Mouse (Mus musculus) heart, embryonic 16.5 days (tissue): ENCODE data around the gene Ccdc17. TPM values are rescaled to one million over a fixed set of nuclear protein-coding genes. Genes with fewer than 3 reads are reported as not detected.
A peak's percentile ranks its signal among the peaks of the same experiment; 100 is the strongest.

Experiments used
- ATAC-seq: fragments of 200-750 bp; cut with Nextera tagmentation; replicated peaks from 2 replicates; pipeline ENCODE4 v1.8.0; 2017; ENCODE audit warnings: moderate number of reproducible peaks; ENCODE audit not compliant: insufficient read depth, low FRiP score; ENCODE audit errors: extremely low read depth
- H3K27ac ChIP-seq: fragments of 300-500 bp; sonication (generic); 2 replicates; pipeline ENCODE4 v1.5.1; 2014; ENCODE audit warnings: mild to moderate bottlenecking, low read length, control low read depth, moderate library complexity
- H3K27me3 ChIP-seq: fragments of 300-500 bp; sonication (generic); 2 replicates; pipeline ENCODE4 v1.6.1; 2014; ENCODE audit warnings: low read length, mixed read lengths; ENCODE audit not compliant: control insufficient read depth, insufficient read depth
- H3K36me3 ChIP-seq: fragments of 300-500 bp; sonication (generic); 2 replicates; pipeline ENCODE4 v1.6.1; 2014; ENCODE audit not compliant: control insufficient read depth, insufficient read depth
- H3K4me1 ChIP-seq: fragments of 300-500 bp; sonication (generic); 2 replicates; pipeline ENCODE4 v1.6.1; 2014; ENCODE audit warnings: low read length, mixed read lengths; ENCODE audit not compliant: control insufficient read depth, insufficient read depth
- H3K4me2 ChIP-seq: fragments of 300-500 bp; sonication (generic); 2 replicates; pipeline ENCODE4 v1.6.1; 2014; ENCODE audit warnings: low read depth, mild to moderate bottlenecking, control low read depth, low read length
- H3K4me3 ChIP-seq: fragments of 300-500 bp; sonication (generic); 2 replicates; pipeline ENCODE4 v1.5.1; 2014; ENCODE audit warnings: mild to moderate bottlenecking, control low read depth, low read length
- H3K9ac ChIP-seq: fragments of 300-500 bp; sonication (generic); 2 replicates; pipeline ENCODE4 v1.6.1; 2014; ENCODE audit warnings: low read length, control low read depth
- H3K9me3 ChIP-seq: fragments of 300-500 bp; sonication (generic); replicated peaks from 2 replicates; pipeline ENCODE4 v1.6.1; 2016; ENCODE audit warnings: low read length; ENCODE audit not compliant: control insufficient read depth
- WGBS: fragments of 180-500 bp; shearing (Covaris S2); extraction: QIAGEN DNeasy Blood & Tissue Kit; methylation state at CpG from one replicate; pipeline ENCODE4 v1.1.7; 2014; 5-methylcytosine and 5-hydroxymethylcytosine counted together
- polyA plus RNA-seq: library from polyadenylated mRNA; unstranded; fragments of >200 nt; fragmentation: Nextera tagmentation; extraction: Ambion mirVana; gene quantifications from 2 replicates; pipeline ENCODE4 v1.2.1, GENCODE M21; 2015

The Ccdc17 gene
- polyA plus RNA-seq, 1 experiment from 2014 or later: 5.2 TPM

- H3K9me3 ChIP-seq: no peaks in the 10 kb centered on the region
- no peaks in the 10 kb centered on the region for H3K4me1 ChIP-seq
- ATAC-seq: no peak
- WGBS: 93% methylated on average over 6 of the region's 6 CpGs
- no peaks in the 10 kb centered on the region for H3K27me3 ChIP-seq
- H3K4me2 ChIP-seq: no peak overlapping the region
- H3K36me3 ChIP-seq: peaks cover 74% of the 10 kb centered on the region
- no peak overlapping the region for H3K27ac ChIP-seq
- no peak overlapping the region for H3K9ac ChIP-seq
- H3K4me3 ChIP-seq: no peak overlapping the region
Measured at GRCm38 (mm10) chr4:116638821-116639220, 42.4 kb downstream of the Ccdc17 start.

GRCm38 (mm10) chr4:116642071-116642470 lies 45.6 kb downstream of the Ccdc17 start:
- Histone ChIP-seq H3K4me3 (no peak overlapping the region), H3K36me3 (peaks cover 45% of the 10 kb centered on the region), H3K4me1 (peaks cover 4% of the 10 kb centered on the region; the same call in 1 of the 2 replicates), H3K9ac (no peak overlapping the region), H3K27me3 (no peaks in the 10 kb centered on the region), H3K9me3 (no peaks in the 10 kb centered on the region), H3K4me2 (no peak overlapping the region), H3K27ac (no peak overlapping the region)
- no peak for ATAC-seq
- WGBS: 94% methylated on average over 1 of the region's 1 CpGs

- Histone ChIP-seq H3K4me3 (no peak overlapping the region), H3K36me3 (peaks cover 38% of the 10 kb centered on the region), H3K4me1 (peaks cover 15% of the 10 kb centered on the region), H3K27ac (no peak overlapping the region), H3K27me3 (no peaks in the 10 kb centered on the region), H3K4me2 (no peak overlapping the region), H3K9me3 (no peaks in the 10 kb centered on the region), H3K9ac (no peak overlapping the region)
- WGBS: 51% methylated on average over 6 of the region's 6 CpGs
- ATAC-seq: 0 out of 2 replicates have a peak, but pooled peaks have one; percentile 45
Measured at GRCm38 (mm10) chr4:116644326-116644725, 47.9 kb downstream of the Ccdc17 start.

- H3K36me3 ChIP-seq: peaks cover 32% of the 10 kb centered on the region
- ATAC-seq: no peak
- no peaks in the 10 kb centered on the region for H3K9me3 ChIP-seq
- no peak overlapping the region for H3K4me2 ChIP-seq
- no peak overlapping the region for H3K4me3 ChIP-seq
- peaks cover 25% of the 10 kb centered on the region for H3K4me1 ChIP-seq
- no peak overlapping the region for H3K27ac ChIP-seq
- no peaks in the 10 kb centered on the region for H3K27me3 ChIP-seq
- WGBS: 62% methylated on average over 7 of the region's 7 CpGs
- H3K9ac ChIP-seq: no peak overlapping the region
Measured at GRCm38 (mm10) chr4:116645624-116646023, 49.2 kb downstream of the Ccdc17 start.

GRCm38 (mm10) chr4:116649411-116649810 lies 53.0 kb downstream of the Ccdc17 start:
- Histone ChIP-seq H3K4me1 (peaks cover 28% of the 10 kb centered on the region), H3K9ac (no peak overlapping the region), H3K36me3 (peaks cover 14% of the 10 kb centered on the region; the same call in 1 of the 2 replicates), H3K4me2 (peak overlapping the region; percentile 83), H3K4me3 (peak overlapping the region; percentile 92), H3K27me3 (no peaks in the 10 kb centered on the region), H3K27ac (no peak overlapping the region), H3K9me3 (no peaks in the 10 kb centered on the region)
- no peak for ATAC-seq
- WGBS: 94% methylated on average over 2 of the region's 2 CpGs

Other genes with a start within 250 kb of the Ccdc17 start
- gene Mast2, start 132.5 kb upstream of the Ccdc17 start, polyA plus RNA-seq: 16.3 TPM in 2 replicates
- gene Ipp, start 89.1 kb upstream of the Ccdc17 start, polyA plus RNA-seq: 16.2 and 16.3 TPM in 2 replicates
- gene Tmem69, start 40.7 kb upstream of the Ccdc17 start, polyA plus RNA-seq: 23.2 and 33.4 TPM in 2 replicates
- 25.1 and 31.5 TPM in 2 replicates for gene Gpbp1l1, start 39.0 kb upstream of the Ccdc17 start, polyA plus RNA-seq
- 73.8 and 77.5 TPM in 2 replicates for gene Nasp, start 31.3 kb downstream of the Ccdc17 start, polyA plus RNA-seq
- 580 and 585 TPM in 2 replicates for gene Akr1a1, start 55.0 kb downstream of the Ccdc17 start, polyA plus RNA-seq
- 934 and 942 TPM in 2 replicates for gene Prdx1, start 88.9 kb downstream of the Ccdc17 start, polyA plus RNA-seq
- 39.8 and 45.0 TPM in 2 replicates for gene Mmachc, start 111.8 kb downstream of the Ccdc17 start, polyA plus RNA-seq
- 14.8 and 16.0 TPM in 2 replicates for gene Ccdc163, start 111.9 kb downstream of the Ccdc17 start, polyA plus RNA-seq
- gene Tesk2, start 124.3 kb downstream of the Ccdc17 start, polyA plus RNA-seq: 3.3 and 3.6 TPM in 2 replicates
- 23.4 and 23.5 TPM in 2 replicates for gene Toe1, start 211.0 kb downstream of the Ccdc17 start, polyA plus RNA-seq
- gene Mutyh, start 211.1 kb downstream of the Ccdc17 start, polyA plus RNA-seq: 8.6 and 9.9 TPM in 2 replicates
- gene Hpdl, start 225.1 kb downstream of the Ccdc17 start, polyA plus RNA-seq: 0.95 and 1.2 TPM in 2 replicates